Mouse (Mus musculus) right cerebral cortex, adult 18-20 months (tissue): ENCODE measurements around the gene Psma4.

Experiments
- DNase-seq: peaks from one replicate; pipeline ENCODE4 v3.0.0; 2022; ENCODE audit warnings: mixed read lengths

The Psma4 gene

GRCm38 (mm10) chr9:54994381-54994780 is 43.8 kb downstream of the Psma4 start:
- DNase-seq: no peak

GRCm38 (mm10) chr9:54995645-54996044 is 45.1 kb downstream of the Psma4 start:
- no peak for DNase-seq

GRCm38 (mm10) chr9:55003609-55004008 is 53.0 kb downstream of the Psma4 start:
- DNase-seq: peak; percentile 9
